Mouse (Mus musculus) heart, embryonic 12.5 days (tissue): ENCODE results near the gene S100a6. TPM values are rescaled to one million over a fixed set of nuclear protein-coding genes. Genes with fewer than 3 reads are reported as not detected.
A peak's percentile ranks its signal among the peaks of the same experiment; 100 is the strongest.

Experiments
- ATAC-seq: fragments of 200-750 bp; cut with Nextera tagmentation; 2 replicates; pipeline ENCODE4 v1.8.0; 2017; ENCODE audit warnings: moderate TSS enrichment, moderate library complexity; ENCODE audit not compliant: insufficient number of reproducible peaks, low FRiP score
- H3K27ac ChIP-seq: fragments of 300-500 bp; sonication (generic); 2 replicates; pipeline ENCODE4 v1.5.1; 2016; ENCODE audit warnings: mild to moderate bottlenecking, moderate library complexity; ENCODE audit not compliant: poor library complexity, severe bottlenecking
- H3K27me3 ChIP-seq: fragments of 300-500 bp; sonication (generic); replicated peaks from 2 replicates; pipeline ENCODE4 v1.6.1; 2016; ENCODE audit warnings: mild to moderate bottlenecking, moderate library complexity
- H3K36me3 ChIP-seq: fragments of 300-500 bp; sonication (generic); 2 replicates; pipeline ENCODE4 v1.6.1; 2016; ENCODE audit warnings: mild to moderate bottlenecking, moderate library complexity
- H3K4me1 ChIP-seq: fragments of 300-500 bp; sonication (generic); replicated peaks from 2 replicates; pipeline ENCODE4 v1.6.1; 2016; ENCODE audit warnings: mild to moderate bottlenecking
- H3K4me2 ChIP-seq: fragments of 300-500 bp; sonication (generic); 2 replicates; pipeline ENCODE4 v1.6.1; 2016; ENCODE audit warnings: mild to moderate bottlenecking, moderate library complexity
- H3K4me3 ChIP-seq: fragments of 300-500 bp; sonication (generic); 2 replicates; pipeline ENCODE4 v1.5.1; 2016; ENCODE audit warnings: mild to moderate bottlenecking
- H3K9ac ChIP-seq: fragments of 300-500 bp; sonication (generic); 2 replicates; pipeline ENCODE4 v1.6.1; 2016; ENCODE audit warnings: mild to moderate bottlenecking, moderate library complexity
- H3K9me3 ChIP-seq: fragments of 300-500 bp; sonication (generic); replicated peaks from 2 replicates; pipeline ENCODE4 v1.6.1; 2016; ENCODE audit warnings: mild to moderate bottlenecking, moderate library complexity
- WGBS: fragments of 180-500 bp; shearing (Covaris S2); methylation state at CpG from one replicate; pipeline ENCODE4 v1.1.7; 2016; 5-methylcytosine and 5-hydroxymethylcytosine counted together
- polyA plus RNA-seq: library from polyadenylated mRNA; unstranded; fragments of >200 nt; fragmentation: Nextera tagmentation; extraction: Ambion mirVana; gene quantifications from 2 replicates; pipeline ENCODE4 v1.2.1, GENCODE M21; 2016

Gene S100a6
- polyA plus RNA-seq, 1 experiment from 2014 or later = 38.4 TPM

DNA sequence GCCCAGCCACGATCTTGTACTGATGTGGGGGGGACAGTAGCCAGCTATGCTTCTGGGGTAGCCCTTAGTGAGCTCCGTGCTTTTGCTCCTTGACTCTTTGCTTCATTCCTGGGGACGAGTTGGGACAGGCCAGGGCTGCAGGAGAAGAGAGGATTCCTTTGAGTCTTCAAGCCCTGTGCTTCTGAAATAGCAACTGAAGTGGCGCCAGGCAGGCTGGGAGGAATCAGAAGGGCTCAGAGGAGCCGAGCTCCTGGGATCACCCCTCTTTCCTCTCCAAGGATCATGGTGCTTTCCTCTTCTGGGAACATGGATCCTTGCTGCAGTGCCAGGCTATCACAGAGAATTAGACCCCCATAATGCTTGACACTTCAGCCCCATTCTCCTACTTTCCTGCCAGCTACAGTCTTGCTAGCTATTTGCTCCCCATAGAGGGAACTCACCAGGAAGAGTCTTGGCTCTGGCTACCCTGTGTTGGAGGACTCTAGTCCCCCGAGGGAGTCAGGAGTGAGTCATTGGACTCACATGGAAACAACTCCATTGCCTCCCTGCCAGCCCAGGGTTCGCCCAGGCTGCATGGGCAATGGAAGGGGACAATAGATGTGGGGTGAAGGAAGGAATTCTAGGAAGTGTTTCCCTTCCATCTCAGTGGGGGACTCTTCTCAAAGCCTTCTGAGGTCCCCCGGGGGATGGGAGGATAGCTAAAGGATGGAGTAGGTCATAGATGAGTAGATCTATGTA lies 12.1 kb upstream of the S100a6 start:
- Histone ChIP-seq H3K27ac (no peak overlapping the region), H3K9ac (no peak overlapping the region), H3K36me3 (no peaks in the 10 kb centered on the region), H3K4me2 (no peak overlapping the region), H3K27me3 (no peaks in the 10 kb centered on the region), H3K4me1 (peaks cover 30% of the 10 kb centered on the region), H3K9me3 (no peaks in the 10 kb centered on the region; the same call in 1 of the 2 replicates), H3K4me3 (no peak overlapping the region)
- 63% methylated on average over 8 of the region's 8 CpGs for WGBS
- no peak for ATAC-seq

DNA sequence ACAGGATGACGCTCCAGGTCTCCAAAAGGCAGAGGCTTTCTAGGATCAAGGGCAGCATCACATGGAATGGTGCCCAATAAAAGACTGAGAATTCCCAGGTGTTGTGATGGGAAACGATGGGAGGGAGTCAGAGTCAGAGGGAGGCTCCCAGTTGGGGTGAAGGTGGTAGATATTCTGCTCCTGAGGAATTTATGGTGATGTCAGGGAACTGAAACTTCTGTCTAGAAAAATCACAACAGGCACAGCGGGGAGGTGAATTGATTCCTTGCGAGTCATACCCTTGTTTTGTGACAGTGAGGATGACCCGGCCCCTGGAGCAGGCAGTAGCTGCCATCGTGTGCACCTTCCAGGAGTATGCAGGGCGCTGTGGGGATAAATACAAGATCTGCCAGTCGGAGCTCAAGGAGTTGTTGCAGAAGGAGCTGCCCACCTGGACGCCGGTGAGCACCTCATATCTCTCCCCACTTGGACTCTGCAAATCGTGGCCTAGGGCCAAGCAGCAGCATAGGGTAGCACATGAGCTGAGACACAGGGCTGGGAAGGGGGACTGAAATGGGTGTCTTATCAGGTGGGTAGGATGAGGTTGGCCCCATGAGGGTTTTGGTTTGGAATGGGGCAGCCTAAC lies 11.1 kb upstream of the S100a6 start, which contains the start of gene Gm42674:
Gene Gm42674 (plus strand): TSS at position 419 of the 625 bp plus-strand sequence.
- 69% methylated on average over 11 of the region's 11 CpGs for WGBS
- no peak within 1 kb of the TSS for H3K4me3 ChIP-seq
- H3K4me2 ChIP-seq = no peak within 1 kb of the TSS
- no peak for ATAC-seq
- no peaks in the 10 kb centered on the region for H3K36me3 ChIP-seq
- no peaks in the 10 kb centered on the region for H3K27me3 ChIP-seq
- no peak within 1 kb of the TSS for H3K27ac ChIP-seq
- peaks cover 30% of the 10 kb centered on the region for H3K4me1 ChIP-seq
- H3K9me3 ChIP-seq = no peaks in the 10 kb centered on the region; the same call in 1 of the 2 replicates
- H3K9ac ChIP-seq = no peak within 1 kb of the TSS

DNA sequence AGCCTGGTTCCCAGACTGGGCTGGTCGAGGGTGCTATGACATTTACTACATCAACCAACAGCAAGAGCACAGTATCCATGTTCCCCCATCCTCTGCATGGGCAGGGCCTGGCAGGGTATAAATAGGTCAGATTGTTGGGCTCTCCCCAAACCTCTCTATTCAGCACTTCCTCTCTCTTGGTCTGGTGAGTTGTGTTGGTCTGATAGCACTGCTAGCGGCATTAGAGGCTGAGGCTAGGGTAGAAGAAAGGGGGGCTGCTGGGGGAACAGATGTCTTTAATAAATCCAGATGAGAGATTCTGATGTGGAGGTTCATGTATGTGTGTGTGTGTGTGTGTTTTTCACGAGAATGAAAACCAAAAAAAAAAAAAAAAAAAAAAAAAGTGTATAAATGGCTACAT lies 9.1 kb upstream of the S100a6 start, which contains the start of gene S100a4:
Gene S100a4 (plus strand): TSS at position 149 of the 400 bp plus-strand sequence.
- H3K36me3 ChIP-seq = no peaks in the 10 kb centered on the region
- H3K4me2 ChIP-seq = no peak within 1 kb of the TSS
- H3K9ac ChIP-seq = no peak within 1 kb of the TSS
- no peaks in the 10 kb centered on the region; the same call in 1 of the 2 replicates for H3K9me3 ChIP-seq
- H3K4me1 ChIP-seq = peaks cover 27% of the 10 kb centered on the region
- no peak within 1 kb of the TSS for H3K4me3 ChIP-seq
- 40% methylated on average over 3 of the region's 3 CpGs for WGBS
- no peaks in the 10 kb centered on the region for H3K27me3 ChIP-seq
- H3K27ac ChIP-seq = peak within 1 kb of the TSS; percentile 17; the same call in 1 of the 2 replicates
- peak; percentile 22; the same call in 1 of the 2 replicates for ATAC-seq

DNA sequence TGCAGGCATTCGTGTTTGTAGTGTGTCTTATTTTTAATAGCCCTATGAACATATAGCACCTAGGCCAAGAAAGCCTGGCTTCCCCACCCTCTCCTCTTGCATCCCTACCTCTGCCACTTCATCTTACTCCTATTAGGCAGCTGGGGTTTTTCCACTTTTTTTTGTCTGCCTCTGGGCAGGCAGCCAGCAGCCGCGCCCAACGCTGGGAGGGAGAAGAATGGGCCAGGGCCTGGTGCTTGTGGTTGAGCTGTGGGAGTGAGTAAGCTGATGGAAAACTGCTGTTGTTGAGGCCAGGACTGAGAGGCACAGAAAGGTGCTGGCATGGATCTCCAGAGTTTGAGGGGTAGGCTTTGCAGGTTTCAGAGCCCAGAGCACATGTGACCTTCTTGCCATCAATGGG lies 8.3 kb upstream of the S100a6 start:
- no peaks in the 10 kb centered on the region for H3K9me3 ChIP-seq
- WGBS = 54% methylated on average over 4 of the region's 4 CpGs

DNA sequence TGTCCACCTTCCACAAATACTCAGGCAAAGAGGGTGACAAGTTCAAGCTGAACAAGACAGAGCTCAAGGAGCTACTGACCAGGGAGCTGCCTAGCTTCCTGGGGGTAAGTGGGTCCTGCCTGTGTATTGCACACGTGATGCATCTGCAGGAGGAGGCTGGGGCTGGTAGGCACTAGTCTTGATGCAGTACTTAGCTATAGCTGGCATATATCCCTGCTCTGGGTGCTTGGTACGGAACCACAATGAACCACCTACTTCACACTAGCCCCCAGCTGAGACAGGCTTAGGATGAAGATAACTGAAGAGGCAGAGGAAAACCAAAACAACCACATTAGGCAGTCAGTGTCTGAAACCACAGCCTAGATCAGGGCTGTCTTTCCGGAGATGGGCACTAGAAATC lies 7.6 kb upstream of the S100a6 start:
- no peak overlapping the region for H3K4me3 ChIP-seq
- H3K4me2 ChIP-seq = no peak overlapping the region
- H3K27ac ChIP-seq = no peak overlapping the region
- H3K36me3 ChIP-seq = no peaks in the 10 kb centered on the region
- H3K9me3 ChIP-seq = no peaks in the 10 kb centered on the region
- WGBS = 76% methylated on average over 3 of the region's 3 CpGs
- H3K4me1 ChIP-seq = peaks cover 27% of the 10 kb centered on the region
- no peak overlapping the region for H3K9ac ChIP-seq
- no peaks in the 10 kb centered on the region for H3K27me3 ChIP-seq
- ATAC-seq = no peak

More for the DNA sequence above, 8.3 kb upstream of the S100a6 start:
- Histone ChIP-seq H3K4me2 (no peak overlapping the region), H3K27me3 (no peaks in the 10 kb centered on the region), H3K27ac (peak overlapping the region; percentile 17; the same call in 1 of the 2 replicates), H3K36me3 (no peaks in the 10 kb centered on the region), H3K9ac (no peak overlapping the region), H3K4me3 (no peak overlapping the region), H3K4me1 (peaks cover 27% of the 10 kb centered on the region)
- peak; percentile 71 for ATAC-seq

DNA sequence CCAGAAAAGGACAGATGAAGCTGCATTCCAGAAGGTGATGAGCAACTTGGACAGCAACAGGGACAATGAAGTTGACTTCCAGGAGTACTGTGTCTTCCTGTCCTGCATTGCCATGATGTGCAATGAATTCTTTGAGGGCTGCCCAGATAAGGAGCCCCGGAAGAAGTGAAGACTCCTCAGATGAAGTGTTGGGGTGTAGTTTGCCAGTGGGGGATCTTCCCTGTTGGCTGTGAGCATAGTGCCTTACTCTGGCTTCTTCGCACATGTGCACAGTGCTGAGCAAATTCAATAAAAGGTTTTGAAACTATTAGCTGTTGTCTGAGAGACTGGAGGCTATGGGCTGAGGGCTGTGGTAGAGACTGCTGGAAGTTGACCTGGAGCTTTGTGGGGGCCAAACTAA lies 6.9 kb upstream of the S100a6 start:
- 65% methylated on average over 2 of the region's 2 CpGs for WGBS
- no peak overlapping the region for H3K27ac ChIP-seq
- no peaks in the 10 kb centered on the region for H3K36me3 ChIP-seq
- no peak overlapping the region for H3K4me3 ChIP-seq
- no peaks in the 10 kb centered on the region for H3K9me3 ChIP-seq
- H3K4me2 ChIP-seq = no peak overlapping the region
- no peak for ATAC-seq
- no peaks in the 10 kb centered on the region for H3K27me3 ChIP-seq
- no peak overlapping the region for H3K9ac ChIP-seq
- peaks cover 27% of the 10 kb centered on the region for H3K4me1 ChIP-seq

DNA sequence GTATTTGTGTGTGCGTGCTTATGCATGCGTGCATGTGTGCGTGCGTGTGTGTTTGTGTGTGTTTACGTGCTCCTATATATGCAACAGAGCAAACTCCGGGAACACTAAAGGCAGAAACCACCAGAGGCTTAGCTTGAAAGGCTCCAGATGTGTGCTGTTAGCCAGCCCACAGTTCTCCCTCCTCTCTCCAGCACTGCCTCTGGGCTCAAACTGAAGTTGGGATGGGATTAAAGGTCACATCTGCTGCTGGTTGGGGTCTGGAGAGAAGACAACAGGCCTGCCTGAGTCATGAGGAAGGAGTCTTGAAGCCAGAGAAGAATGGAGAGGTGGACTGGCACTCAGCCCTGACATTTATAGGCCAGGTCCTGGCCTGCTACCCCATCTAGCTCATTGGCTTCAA lies 6.5 kb upstream of the S100a6 start:
- 88% methylated on average over 6 of the region's 6 CpGs for WGBS
- Histone ChIP-seq H3K4me3 (no peak overlapping the region), H3K27me3 (no peaks in the 10 kb centered on the region), H3K36me3 (no peaks in the 10 kb centered on the region), H3K4me1 (peaks cover 27% of the 10 kb centered on the region), H3K9me3 (no peaks in the 10 kb centered on the region), H3K9ac (no peak overlapping the region), H3K4me2 (no peak overlapping the region), H3K27ac (no peak overlapping the region)
- ATAC-seq = no peak

DNA sequence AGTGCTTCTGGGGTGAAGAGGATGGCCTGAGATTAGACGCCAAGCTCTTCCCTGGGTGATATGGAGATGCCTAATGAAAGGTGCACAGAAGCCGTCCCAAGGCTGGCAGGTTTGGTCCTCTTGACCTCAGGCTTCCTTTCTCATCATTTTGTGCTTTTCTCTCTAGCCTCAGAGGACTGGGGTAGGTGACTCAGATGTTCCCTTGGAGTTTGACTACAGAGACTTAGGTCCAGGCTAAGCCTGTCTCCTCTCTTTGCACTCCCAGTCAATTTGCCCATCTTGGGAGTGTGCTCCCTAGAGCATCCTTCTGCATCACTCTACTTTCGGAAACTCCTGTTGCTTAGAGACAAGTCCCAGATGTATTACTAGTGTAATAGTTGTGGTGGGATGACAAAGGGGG lies 5.3 kb upstream of the S100a6 start:
- H3K36me3 ChIP-seq = no peaks in the 10 kb centered on the region
- no peaks in the 10 kb centered on the region for H3K27me3 ChIP-seq
- no peak for ATAC-seq
- WGBS = 79% methylated on average over 3 of the region's 3 CpGs
- H3K9me3 ChIP-seq = no peaks in the 10 kb centered on the region
- no peak overlapping the region for H3K4me3 ChIP-seq
- no peak overlapping the region for H3K9ac ChIP-seq
- H3K4me2 ChIP-seq = no peak overlapping the region
- H3K4me1 ChIP-seq = peaks cover 20% of the 10 kb centered on the region
- H3K27ac ChIP-seq = no peak overlapping the region

DNA sequence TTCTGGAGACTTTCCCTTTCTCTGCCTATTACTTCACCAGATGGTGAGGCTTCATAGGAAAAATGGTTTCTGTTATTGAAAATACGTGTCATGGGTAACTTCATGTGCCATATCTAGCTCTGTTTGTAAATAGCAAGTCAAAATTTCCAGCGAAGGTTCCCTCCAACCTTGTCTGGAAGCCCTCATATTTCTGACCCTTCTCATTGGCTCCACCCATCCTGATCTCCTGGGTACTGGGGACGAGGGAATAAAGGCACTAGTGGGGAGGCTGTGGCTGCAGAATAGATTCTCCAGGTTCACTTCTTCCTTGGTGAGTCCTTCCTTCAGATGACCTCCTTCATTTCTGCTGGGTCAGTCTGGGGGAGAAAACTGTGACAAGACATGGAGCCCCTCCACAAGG lies 4.5 kb upstream of the S100a6 start, which contains the start of gene S100a5:
Gene S100a5 (plus strand): TSS at position 301 of the 400 bp plus-strand sequence.
- no peaks in the 10 kb centered on the region for H3K9me3 ChIP-seq
- 56% methylated on average over 3 of the region's 3 CpGs for WGBS
- H3K4me2 ChIP-seq = no peak within 1 kb of the TSS
- H3K4me3 ChIP-seq = no peak within 1 kb of the TSS
- no peak for ATAC-seq
- peaks cover 23% of the 10 kb centered on the region for H3K4me1 ChIP-seq
- no peak within 1 kb of the TSS for H3K27ac ChIP-seq
- no peak within 1 kb of the TSS for H3K9ac ChIP-seq
- peaks cover under 1% of the 10 kb centered on the region; the same call in 1 of the 2 replicates for H3K27me3 ChIP-seq
- no peaks in the 10 kb centered on the region for H3K36me3 ChIP-seq

DNA sequence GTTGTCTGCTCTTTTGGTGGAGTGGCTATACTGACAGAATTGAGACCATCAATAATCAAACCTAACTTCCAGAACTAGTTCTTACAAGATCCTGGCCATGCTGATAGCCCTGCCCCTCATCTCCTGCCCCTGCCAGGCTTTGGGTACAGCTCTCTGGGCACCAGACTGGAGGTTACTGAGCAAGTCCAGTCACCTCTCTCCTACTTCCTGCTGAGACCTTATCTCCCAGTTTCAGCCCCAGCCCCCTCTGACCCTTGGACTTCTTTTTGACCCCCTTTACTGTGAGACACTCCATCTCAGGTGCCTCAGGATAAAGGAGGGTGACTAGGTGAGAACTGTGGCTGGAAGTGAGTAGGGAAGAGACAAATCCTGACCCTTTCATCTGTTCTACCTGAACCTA lies 3.6 kb upstream of the S100a6 start:
- Histone ChIP-seq H3K4me3 (no peak overlapping the region), H3K4me2 (no peak overlapping the region), H3K36me3 (no peaks in the 10 kb centered on the region), H3K27ac (no peak overlapping the region), H3K9ac (no peak overlapping the region), H3K4me1 (peaks cover 17% of the 10 kb centered on the region), H3K27me3 (peaks cover 6% of the 10 kb centered on the region; the same call in 1 of the 2 replicates), H3K9me3 (no peaks in the 10 kb centered on the region)
- ATAC-seq = no peak

DNA sequence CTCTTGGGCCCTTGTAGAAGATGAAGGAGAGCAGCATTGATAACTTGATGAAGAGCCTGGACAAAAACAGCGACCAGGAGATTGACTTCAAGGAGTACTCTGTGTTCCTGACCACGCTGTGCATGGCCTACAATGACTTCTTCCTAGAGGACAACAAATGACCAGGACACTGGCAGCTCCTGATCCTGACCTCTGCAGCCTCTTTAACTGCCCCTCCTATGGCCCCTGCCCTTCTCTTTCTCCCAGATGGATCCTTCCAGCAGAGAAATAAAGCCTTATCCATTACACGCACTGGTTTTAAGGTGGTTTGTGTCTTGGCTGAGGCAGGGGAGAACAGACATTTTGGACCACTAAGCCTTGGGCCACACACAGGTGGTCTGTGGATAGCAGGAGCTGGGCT lies 1.2 kb upstream of the S100a6 start:
- Histone ChIP-seq H3K27ac (no peak overlapping the region), H3K9ac (no peak overlapping the region), H3K4me1 (peaks cover 11% of the 10 kb centered on the region), H3K4me3 (no peak overlapping the region), H3K27me3 (peaks cover 6% of the 10 kb centered on the region; the same call in 1 of the 2 replicates), H3K9me3 (no peaks in the 10 kb centered on the region), H3K4me2 (no peak overlapping the region), H3K36me3 (no peaks in the 10 kb centered on the region)
- WGBS = 79% methylated on average over 3 of the region's 3 CpGs
- ATAC-seq = no peak
